Mouse (Mus musculus): ENCODE results near the gene Hoxb8.

GRCm38 (mm10) chr11:96285771-96286738 is 4.3 kb downstream of the Hoxb8 start, which contains the start of gene Hoxb7:
- TF ChIP-seq TAL1 (IDR thresholded peaks at IDR 0.05; ENCODE audit: low read length) (no peak), GATA1 (IDR thresholded peaks at IDR 0.05; ENCODE audit: low read length) (no peak)

All from erythroblast, embryonic 14.5 days (primary cell).